Mouse (Mus musculus) bone marrow, adult 2 months (tissue): ENCODE data around the gene Mettl25.

Experiments
- CTCF ChIP-seq: fragments of 200-500 bp; IDR thresholded peaks from 2 replicates; pipeline ENCODE4 v1.5.1; 2011; ENCODE audit warnings: low read length, control low read depth; ENCODE audit not compliant: control insufficient read depth, insufficient read depth
- POLR2A ChIP-seq: fragments of 200-500 bp; IDR thresholded peaks from 2 replicates; pipeline ENCODE4 v1.6.1; 2011; ENCODE audit warnings: low read depth, mild to moderate bottlenecking, control low read depth, low read length, borderline replicate concordance; ENCODE audit not compliant: control insufficient read depth

GRCm38 (mm10) chr10:105850286-105850685 lies 9.1 kb upstream of the Mettl25 start:
- no peak for TF ChIP-seq POLR2A
- TF ChIP-seq CTCF: no peak
